Mouse (Mus musculus) small intestine, adult 2 months (tissue): ENCODE measurements around the gene Nup153.

Experiments
- CTCF ChIP-seq: fragments of 200-500 bp; IDR thresholded peaks from 2 replicates; pipeline ENCODE4 v1.5.1; 2012; ENCODE audit warnings: low read depth, mild to moderate bottlenecking, control low read depth, inconsistent platforms, low read length, moderate library complexity, mixed read lengths; ENCODE audit not compliant: insufficient replicate concordance, insufficient read length; ENCODE audit errors: extremely low read depth
- POLR2A ChIP-seq: fragments of 200-500 bp; IDR thresholded peaks from 2 replicates; pipeline ENCODE4 v1.6.1; 2012; ENCODE audit warnings: low read depth, mild to moderate bottlenecking, control low read depth, inconsistent platforms, low read length, moderate library complexity

DNA sequence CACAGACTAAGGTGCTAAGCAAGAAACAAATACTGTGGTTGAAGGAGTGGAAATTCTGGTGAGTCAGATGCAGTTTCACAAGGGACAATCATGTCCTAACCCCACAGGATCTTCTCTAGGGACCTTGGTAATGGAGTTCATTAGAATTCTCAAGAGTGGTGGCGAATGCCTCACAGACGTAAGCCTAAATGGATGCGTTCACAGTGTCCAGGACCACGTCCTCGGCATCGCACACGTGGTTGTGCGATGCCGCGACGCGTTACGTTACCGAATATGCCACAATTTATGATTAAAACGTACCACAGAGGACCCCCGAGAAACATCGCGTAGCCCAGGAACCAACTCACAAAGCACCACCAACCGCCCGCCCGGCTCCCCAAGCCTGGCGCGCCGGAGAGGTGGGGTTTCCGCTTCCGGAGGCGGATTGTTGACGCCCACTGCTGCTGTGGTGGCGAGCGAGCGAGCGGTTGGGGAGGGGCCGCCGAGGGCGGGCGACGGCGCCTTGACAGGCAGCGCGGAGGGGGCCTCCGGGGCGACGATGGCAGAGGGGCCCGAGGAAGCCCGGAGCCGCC lies 58.6 kb downstream of the Nup153 start, which contains the start of gene Fam8a1:
- TF ChIP-seq POLR2A (peak; percentile 88), CTCF (no peak)
